Mouse (Mus musculus): ENCODE measurements around the gene Pak4. TPM values are rescaled to one million over a fixed set of nuclear protein-coding genes. Genes with fewer than 3 reads are reported as not detected.

Pak4 gene
- polyA plus RNA-seq, 1 experiment: 33.8 TPM

DNA sequence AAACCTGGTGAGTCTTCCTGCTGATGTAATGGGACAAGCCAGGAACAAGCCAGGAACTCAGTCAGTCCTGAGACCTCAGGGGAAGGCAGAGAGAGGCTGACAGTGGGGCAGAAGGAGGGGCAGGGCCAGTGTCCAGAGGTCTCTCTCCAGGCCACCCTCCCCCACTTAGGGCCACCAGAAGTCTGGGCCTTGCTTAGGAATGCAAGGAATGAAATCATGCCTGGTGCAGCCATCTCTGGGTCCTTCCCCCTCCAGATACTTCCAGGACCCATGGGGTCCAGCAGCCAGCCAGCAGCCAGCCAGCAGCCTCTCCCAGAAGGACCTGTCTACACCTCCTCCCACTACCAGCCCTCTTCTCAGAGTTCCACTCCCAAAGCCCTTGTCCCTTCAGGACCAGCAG, 10.3 kb downstream of the Pak4 start:
- DNase-seq (ENCODE audit: low read depth): no peak

DNA sequence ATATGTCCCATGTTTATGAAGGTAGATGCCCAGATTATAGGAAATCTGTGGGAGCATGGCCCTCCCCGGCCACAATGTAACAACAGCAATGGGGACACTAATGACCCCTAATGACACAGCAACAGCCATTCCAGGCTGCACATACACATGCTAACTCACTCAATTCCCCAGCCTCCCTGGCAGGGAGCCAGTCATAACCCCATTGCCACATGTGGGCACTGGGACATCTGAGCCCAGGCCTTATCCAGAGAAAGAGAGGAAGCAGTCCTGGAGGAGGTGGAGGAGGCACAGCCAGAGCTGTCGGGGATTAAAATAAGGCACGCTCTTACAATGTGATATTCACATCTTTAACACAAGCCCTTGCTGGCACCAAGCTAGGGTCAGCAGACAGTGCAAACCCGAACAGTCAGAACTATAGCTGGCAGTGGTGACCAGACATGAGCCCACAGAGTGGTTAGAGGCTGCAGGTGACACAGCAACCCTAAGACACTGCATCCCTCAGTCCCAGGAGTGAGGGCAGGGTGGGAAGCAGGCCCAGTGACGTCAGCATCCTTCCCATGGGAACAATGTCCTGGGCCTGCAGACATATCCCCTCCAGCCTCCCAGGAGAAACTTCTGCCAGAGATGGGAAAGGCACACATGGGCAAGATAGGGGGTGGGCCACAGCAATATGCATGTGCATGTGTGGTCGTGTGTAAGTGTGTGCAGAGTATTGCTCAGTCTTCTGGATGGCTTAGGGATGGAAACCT, 11.1 kb downstream of the Pak4 start:
- no peak for DNase-seq (ENCODE audit: low read depth)

DNA sequence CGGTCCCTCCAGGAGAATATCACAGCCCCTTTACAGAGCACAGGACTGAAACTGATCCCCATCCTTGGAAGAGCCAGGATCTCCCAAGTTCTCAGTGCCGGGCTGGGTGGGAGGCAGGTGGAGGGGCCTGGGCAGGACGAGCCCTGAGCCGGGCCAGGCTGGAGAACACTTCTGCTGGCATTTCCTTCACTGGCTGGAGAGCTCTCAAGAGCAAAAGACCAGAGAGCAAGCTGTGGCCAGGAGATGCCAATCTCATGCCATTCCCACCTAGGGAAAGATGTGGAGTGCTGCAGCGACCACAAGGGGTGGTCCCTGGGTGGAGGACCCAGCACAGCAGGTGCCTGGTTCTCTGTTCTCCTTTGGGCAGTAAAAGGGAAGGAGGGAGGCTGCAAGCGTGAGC, 13.0 kb downstream of the Pak4 start:
- DNase-seq (ENCODE audit: low read depth): no peak

DNA sequence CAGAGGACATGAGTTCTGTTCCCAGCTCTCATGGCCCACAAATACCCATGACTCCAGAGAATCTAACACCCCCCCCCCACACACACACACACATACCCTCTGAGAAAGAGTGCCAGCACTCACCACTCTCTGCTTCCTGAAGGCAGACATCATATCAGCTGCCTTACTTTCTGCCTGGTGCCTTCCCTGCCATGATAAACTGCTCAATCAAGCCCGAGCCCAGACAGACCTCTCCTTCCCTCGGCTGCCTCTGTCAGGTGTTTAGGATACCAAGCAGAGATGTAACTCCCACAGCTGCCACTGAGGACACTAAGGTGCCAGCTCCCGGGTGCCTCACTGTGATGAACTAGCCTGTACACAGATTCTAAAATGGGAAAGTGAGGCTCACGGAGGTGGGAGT, 13.5 kb downstream of the Pak4 start:
- no peak for DNase-seq (ENCODE audit: low read depth)

DNA sequence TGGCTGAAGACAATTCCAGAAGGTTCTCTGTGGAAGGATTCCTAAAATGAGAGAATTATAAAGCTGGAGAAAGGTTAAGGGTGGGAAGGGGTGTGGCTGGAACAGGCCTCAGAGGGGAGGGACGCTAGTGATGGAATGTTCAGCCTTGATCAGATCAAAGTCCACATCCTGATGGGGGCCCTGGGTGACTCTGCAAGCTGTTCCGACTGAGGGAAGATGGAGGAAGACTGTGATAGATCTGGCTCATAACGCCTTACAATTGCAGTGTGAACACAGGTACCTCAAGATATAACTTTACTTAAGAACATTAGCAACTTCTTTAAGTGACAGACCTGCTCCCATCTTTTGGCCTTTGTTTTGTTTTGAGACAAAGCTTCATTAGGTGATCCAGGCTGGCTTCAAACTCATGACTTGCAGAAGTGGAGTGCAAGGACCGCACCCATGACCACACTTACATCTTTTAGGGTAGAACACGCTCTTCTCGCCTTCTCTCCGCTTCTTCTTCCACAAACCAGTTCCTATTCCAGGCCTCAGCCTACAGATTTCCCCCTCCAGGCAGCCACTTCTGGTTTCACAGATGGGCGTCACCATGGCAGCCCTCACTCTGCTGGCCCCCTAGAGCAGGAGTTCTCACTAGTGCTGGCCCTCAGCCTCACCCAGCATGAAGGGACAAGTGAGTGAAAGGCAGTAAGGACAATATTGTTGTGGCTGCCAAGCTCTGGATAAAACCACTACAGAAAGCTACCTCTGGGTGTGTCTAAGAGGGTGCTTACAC, 14.2 kb downstream of the Pak4 start:
- no peak for DNase-seq (ENCODE audit: low read depth)

DNA sequence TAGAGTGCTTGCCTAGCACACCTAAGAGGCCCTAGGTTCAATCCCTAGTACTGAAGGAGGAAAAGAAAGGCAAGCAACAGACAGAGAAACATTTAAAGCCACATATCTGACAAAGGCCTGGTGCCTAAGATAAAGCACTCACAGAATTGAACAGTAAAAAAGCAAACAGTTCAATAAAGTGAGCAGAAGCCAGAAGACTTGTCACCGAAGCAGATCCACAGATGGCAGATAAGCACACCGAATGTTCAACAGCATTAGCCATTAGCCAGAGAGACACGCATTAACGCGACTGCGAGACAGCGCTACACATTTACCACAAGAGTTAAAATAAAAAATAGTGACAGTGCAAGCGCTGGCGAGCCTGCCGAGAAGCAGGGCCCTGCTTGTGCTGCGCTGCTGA, 15.1 kb downstream of the Pak4 start:
- DNase-seq (ENCODE audit: low read depth): no peak

DNA sequence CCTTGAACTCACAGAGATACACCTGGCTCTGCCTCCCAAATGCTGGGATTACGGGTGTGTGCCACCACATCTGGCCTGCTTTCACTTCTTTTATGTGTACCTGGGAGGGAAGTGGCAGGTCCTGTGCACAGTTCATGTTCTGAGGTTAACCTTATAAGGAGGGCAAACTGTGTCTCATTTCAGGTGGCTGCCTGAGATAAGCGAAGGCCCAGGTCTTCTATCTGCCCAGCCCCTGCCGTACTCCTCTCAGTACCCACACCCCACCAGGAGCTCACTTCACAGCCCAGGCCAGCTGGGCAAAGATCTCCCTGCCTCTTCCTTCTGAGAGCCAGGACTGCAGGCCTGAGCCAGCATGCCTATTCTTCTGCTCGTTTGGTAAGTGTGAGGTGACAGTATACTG, 16.3 kb downstream of the Pak4 start:
- no peak for DNase-seq (ENCODE audit: low read depth)

DNA sequence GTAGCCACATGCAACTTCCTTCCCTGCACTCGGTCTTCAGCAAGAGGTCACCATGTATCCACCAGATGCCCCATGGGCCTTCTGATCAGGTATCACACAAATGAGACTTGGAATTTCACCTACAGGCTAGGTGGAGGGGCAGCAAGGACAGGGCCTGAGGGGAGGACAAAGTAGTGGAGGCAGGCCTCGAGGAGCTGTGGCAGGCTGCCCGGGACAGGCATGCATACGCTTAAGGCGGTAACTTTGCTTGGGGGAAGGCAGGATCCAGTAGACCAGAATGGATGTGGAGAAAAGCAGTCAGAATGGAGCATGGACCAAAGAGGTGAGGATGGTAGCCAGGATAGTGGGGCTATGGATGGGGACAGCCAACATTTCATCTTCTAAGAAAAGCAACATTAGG, 18.2 kb downstream of the Pak4 start:
- DNase-seq (ENCODE audit: low read depth): no peak

DNA sequence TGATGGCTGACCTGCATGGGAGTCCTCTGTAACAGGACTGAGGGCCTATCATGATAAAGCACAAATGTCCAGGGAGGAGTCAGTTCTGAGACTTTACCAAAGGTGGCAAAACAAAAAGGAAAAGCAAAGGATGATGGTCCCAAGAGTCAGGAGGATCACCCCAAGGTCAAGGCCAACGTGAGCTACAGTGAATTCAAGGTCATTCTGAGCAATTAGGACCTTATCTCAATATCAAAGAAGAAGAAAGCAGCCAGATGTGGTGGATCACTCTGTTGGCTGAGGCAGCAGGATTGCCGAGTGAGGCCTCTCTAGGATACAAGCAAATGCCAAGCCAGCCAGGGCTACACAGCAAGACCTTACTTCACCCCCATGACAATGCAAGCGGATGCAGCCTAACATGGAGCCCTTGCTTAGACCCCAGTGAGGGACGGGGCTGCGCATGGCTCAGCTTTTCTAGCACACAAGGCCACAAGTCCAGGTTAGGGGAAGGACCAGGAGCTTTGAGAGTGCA, 19.4 kb downstream of the Pak4 start:
- DNase-seq (ENCODE audit: low read depth): no peak

DNA sequence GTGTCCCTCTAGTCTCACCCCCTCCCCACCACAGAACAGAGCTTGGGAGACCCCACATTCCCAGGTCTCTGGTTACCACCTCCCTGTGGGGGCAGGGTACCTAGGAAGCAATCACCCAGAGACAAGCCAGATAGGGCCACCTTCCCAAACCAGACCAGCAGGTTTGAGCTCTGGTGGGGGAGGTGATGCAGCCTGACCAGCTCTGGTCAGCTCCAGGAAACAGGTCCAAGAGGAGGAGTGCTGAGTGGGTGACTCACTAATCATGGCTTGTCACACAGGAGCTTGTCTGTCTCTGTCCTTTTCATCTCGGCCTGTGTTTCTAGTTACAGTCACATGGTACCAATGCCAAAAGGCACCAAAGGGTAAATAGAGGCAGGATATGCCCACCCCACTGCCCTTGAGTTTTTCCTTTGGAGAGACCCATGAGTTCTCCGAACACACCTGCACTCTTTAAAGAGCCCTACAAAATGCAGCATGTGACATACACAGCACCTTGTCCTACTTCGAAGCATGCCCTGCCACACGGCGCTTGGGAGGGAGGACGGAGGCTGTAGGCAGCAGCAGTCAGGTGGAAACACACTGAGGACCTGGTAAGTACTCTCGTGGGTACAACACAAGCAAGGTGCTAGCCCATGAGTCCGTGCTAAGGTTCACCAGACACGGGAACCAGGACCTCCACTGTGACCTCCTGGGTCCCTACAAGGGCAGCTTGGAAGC, 20.0 kb downstream of the Pak4 start:
- peak; percentile 80 for DNase-seq (ENCODE audit: low read depth)

DNA sequence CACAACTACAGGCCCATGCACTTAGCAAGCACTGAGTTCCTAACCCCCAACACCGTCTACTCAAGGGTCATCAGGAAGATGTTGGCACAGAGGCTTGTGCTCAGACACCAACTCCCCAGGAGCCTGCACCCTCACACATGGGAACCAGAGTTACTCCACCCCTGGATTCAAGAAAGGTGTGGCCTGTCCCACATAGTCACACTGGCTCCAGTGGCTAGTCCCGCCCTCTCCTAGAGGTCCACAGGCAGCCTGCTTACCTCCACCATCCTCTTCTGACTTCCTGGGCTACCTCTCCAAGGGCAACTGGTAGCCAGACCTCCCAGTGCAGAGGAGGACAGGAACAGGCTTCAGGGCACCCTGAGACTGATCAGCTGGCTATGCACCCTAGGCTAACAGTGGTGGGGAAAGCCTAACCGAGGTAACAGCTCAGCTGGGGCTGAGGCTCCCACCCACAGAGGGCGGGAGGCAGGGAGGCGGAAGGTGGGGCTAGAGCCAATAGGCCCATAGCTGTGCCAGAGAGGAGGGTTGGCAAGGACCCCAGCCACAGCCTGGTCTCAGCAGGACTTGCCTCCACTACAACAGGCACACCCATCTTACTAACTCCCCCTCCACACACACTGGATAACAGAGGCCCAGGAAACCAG, 21.6 kb downstream of the Pak4 start:
- no peak for DNase-seq (ENCODE audit: low read depth)

DNA sequence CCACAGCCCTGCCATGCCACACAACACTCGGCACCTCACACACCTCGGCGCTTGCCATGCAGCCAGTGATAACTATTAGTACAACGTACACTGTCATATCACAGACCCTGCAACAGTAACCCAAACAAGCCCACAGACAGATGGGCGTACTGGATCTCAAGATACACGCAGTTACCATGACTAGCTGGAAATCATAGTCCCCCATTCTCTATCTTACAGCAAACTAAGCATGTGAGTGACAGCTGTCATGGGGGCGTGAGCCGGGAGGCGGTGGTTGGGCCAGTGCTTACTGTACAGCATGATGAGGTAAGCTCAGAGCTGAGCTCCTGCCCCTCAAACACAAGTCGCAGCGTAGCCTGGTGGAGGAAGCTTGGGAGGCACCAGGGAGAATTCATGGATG, 22.4 kb downstream of the Pak4 start:
- no peak for DNase-seq (ENCODE audit: low read depth)

DNA sequence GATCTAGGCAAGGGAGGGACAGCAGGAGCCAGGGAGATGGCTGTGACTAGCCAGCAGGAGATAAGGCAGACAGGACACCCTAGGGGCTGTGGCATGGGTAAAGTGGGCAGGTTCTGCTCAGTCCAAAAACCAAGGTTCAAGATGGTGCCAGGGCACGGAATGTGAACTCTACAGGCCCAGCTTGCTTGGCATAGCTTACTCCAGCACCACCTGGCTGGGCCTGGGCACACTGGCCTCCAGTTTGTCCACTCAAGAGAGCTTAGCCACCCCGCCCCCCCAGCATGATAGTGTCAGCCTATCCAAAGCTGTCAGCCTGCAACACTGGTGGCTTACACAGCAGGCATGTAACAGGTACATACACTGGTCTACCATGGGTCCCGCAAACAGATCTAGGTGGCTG, 24.7 kb downstream of the Pak4 start:
- DNase-seq (ENCODE audit: low read depth): no peak

DNA sequence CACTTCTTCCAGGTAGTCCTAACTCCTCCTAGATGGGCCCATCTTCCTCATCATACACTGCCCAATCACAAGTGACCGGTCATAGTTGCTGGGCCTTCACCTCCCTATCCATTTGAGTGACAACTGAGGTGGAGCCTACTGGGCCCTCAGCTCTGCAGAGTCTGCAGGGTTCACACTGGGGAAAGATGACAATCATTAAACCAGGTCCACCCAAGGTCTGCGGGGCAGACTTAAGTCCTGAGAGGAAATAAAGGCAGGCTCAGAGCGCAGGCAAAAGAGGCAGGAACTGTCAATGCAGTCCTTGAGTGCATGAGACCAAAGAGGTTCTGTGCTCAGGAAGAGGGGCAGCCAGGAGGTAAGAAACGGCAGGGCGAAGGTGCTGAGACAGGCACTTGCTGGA, 25.3 kb downstream of the Pak4 start:
- no peak for DNase-seq (ENCODE audit: low read depth)

DNA sequence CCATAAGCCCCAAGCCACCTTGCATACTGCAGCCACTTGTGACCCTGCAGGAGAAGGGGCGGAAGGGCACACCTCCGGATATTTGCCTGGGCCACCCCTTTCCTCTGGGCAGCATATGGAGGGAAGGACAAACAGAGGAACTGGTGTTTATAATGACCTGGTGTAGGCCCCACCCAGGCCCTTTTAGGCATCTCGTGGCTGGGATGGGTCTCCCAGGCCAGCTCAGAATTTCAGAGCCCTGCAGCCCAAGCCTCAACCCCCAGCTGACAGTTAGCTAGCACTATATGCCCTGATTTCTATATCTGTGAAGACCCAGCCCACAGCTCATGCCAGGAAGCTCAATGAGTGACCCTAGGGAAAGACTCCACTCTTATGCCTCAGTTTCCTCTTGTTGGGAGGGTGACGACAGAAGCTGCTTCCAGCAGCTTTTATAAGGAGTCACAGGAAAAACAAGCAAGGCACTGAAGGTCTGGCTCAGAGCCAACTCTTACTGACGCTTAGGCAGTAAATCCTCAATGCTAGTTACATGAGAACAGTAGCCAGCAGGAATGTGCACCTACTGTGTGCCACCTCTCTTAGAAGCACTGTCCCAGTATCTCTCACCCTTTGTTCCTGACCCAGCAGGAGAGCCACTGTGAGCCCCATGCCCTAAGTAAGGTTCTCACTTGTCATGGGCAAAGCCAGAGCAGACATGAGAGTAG, 26.9 kb downstream of the Pak4 start:
- no peak for DNase-seq (ENCODE audit: low read depth)

DNA sequence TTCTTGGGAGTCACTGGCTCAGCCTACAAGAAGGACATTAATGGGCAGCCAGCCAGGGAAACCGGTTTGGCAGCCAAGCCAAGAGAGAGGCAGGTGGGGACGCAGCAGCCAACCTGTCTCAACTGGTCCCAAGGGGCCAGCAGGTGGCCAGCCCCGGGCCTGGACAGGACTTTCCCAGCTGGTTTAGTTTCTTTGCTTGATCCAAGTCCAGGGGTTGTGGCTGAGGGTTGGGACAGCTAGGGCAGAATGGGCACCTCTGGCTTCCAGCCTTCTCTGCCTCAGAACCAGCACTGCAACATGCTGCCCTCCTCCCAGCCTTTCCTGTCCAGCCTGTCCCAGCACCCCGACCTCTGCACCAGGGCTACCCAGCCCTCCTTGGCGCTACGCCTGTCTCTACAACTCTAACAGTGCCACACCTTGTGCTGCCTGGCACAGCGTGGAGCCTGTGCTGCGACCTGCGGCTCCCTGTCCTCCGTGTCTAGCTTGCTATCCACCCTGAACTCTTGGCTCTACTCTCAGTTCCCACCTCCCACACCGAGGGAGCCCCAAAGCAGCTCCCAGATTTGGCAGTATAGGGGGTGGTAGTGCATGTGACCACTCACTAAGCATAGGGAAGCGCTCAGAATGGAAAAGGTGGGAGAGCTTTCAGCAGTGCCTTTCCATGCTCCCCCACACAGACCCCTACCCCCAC, 27.5 kb downstream of the Pak4 start:
- peak; percentile 87 for DNase-seq (ENCODE audit: low read depth)

DNA sequence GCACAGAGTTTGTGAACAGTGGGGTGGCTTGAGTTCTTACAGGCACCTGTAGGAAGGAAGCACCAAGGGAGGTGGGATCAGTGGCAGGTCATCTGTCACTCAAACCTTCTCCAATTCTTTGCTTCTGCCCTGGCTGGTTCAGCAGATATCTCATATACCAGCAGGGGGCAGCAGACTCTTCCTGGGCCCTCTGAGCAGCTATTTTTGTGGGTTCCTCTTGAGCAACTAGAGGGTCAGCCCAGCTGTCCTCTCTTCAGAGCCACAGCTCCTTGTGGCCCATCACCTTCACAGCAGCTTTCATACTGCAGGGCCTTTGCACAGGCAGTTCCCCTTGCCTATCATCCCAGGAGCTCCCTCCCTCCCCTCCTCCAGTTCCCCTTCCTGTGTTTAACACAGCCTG, 29.7 kb downstream of the Pak4 start:
- DNase-seq (ENCODE audit: low read depth): no peak

DNA sequence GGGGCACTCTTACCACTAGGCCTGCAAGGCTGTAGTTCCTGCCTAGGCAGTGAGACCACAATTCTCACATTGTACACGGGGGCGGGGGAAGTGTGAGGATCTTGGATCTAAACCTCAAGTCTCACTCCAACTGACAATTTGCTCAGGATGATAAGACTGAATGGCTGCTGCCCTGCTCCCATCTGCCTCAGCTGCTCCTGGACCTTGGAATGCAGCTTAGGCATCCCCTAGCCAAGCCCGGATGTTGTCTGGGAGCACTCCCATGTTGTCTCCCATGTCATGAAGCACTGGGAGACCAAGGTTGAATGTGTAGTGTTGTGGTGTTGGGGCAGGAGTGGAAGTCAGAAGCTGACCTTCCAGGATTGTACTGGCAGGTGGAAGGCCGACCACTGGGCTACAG, 30.4 kb downstream of the Pak4 start:
- DNase-seq (ENCODE audit: low read depth): no peak

DNA sequence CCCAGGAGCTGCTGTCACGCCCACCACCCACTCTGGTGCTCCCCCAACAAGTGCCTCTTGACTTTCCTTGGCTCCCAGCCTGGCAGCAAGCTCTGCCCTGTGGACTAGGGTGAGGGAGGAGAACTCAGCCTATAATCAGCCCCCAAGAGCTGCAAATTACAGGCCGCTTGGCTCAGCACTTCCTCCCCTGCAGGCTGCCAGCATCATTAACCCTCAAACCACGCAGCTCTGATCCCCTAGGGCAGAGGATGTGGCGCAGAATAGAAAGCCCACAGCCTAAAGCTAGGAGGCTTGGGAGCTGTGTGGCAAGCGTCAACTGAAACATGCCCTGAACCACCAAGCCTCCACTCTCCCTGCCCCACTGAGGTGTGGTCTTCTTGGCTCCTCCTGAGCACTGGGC, 32.6 kb downstream of the Pak4 start:
- DNase-seq (ENCODE audit: low read depth): no peak

DNA sequence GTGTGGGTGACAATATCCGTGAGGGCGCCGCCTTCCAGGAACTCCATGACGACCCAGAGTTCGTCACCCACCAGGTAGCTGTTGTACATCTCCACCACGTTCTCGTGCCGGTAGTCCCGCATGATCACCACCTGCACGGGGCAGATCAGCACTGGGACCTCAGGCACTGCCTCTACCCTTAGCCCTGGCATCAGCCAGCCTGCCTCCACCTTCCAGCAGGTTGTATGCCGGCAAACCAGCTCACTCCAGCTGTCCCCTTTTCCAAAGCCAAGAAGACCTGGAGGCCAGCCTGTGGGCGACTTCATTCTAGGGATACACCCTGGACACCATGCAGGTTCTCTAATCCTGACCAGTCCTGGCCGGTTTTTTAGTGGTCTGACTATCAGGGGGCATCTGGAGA, 35.0 kb downstream of the Pak4 start:
- DNase-seq (ENCODE audit: low read depth): no peak

DNA sequence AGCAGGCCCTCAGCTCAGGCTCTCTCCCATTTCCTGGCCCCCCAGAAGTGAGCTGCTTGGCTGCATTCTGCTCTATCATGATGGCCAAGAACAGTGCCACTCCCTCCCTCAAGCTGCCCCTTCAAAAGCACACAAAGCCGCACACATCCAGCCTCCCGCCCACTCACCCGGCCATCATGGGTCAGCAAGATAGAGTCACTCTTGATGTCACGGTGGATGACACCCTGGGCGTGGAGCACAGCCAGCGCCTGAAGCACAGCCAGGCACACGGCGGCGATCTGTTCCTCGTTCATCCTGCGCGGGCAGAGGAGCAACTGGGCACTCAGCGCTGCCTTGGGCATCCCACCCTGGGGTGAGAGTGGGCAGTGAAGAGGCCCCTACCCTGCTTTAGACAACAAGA, 35.6 kb downstream of the Pak4 start:
- DNase-seq (ENCODE audit: low read depth): no peak
